Mouse (Mus musculus) liver, adult 2 months (tissue): ENCODE results near the gene Timp3. TPM values are rescaled to one million over a fixed set of nuclear protein-coding genes. Genes with fewer than 3 reads are reported as not detected.

Source experiments
- DNase-seq: peaks from one replicate; pipeline ENCODE4 v3.0.0-alpha.2; 2011; ENCODE audit warnings: low read depth, low spot score; ENCODE audit errors: extremely low read depth
- H3K27ac ChIP-seq: fragments of 200-500 bp; replicated peaks from 2 replicates; pipeline ENCODE4 v1.5.1; 2012; ENCODE audit warnings: low read depth, mild to moderate bottlenecking, control low read depth, inconsistent platforms, low read length; ENCODE audit not compliant: insufficient read depth
- H3K27me3 ChIP-seq: fragments of 200-500 bp; 2 replicates; pipeline ENCODE4 v1.6.1; 2012; ENCODE audit warnings: mild to moderate bottlenecking, moderate library complexity, low read length, inconsistent platforms; ENCODE audit not compliant: control insufficient read depth, insufficient read depth
- H3K36me3 ChIP-seq: fragments of 200-500 bp; 2 replicates; pipeline ENCODE4 v1.6.1; 2012; ENCODE audit warnings: low read length, inconsistent platforms; ENCODE audit not compliant: control insufficient read depth, insufficient read depth
- H3K4me1 ChIP-seq: fragments of 200-500 bp; 2 replicates; pipeline ENCODE4 v1.6.1; 2011; ENCODE audit warnings: low read length; ENCODE audit not compliant: control insufficient read depth, insufficient read depth
- H3K4me3 ChIP-seq: fragments of 200-500 bp; 2 replicates; pipeline ENCODE4 v1.5.1; 2011; ENCODE audit warnings: low read depth, mild to moderate bottlenecking, control low read depth, low read length, moderate library complexity; ENCODE audit not compliant: insufficient read depth
- H3K79me2 ChIP-seq: fragments of 200-500 bp; 2 replicates; pipeline ENCODE4 v1.6.1; 2012; ENCODE audit warnings: inconsistent platforms, mild to moderate bottlenecking, low read length, moderate library complexity; ENCODE audit not compliant: control insufficient read depth, insufficient read depth
- H3K9ac ChIP-seq: fragments of 200-500 bp; 2 replicates; pipeline ENCODE4 v1.6.1; 2012; ENCODE audit warnings: low read depth, mild to moderate bottlenecking, control low read depth, inconsistent platforms, low read length
- CTCF ChIP-seq: fragments of 200-500 bp; IDR thresholded peaks from 2 replicates; pipeline ENCODE4 v1.5.1; 2011; ENCODE audit warnings: low read depth, low read length, control low read depth
- POLR2A ChIP-seq: fragments of 200-500 bp; IDR thresholded peaks from 2 replicates; pipeline ENCODE4 v1.6.1; 2011; ENCODE audit warnings: low read length, control low read depth; ENCODE audit not compliant: insufficient read depth; ENCODE audit errors: extremely low read depth
- WGBS: fragments of 180-500 bp; shearing (Covaris S2); methylation state at CpG from one replicate; pipeline ENCODE4 v1.1.7; 2018; 5-methylcytosine and 5-hydroxymethylcytosine counted together
- polyA plus RNA-seq: library from polyadenylated mRNA; depleted of rRNA; stranded (reverse); fragments of >200 nt; gene quantifications from 2 replicates; pipeline ENCODE4 v1.2.3, GENCODE M21; 2012
- total RNA-seq: library from RNA; depleted of rRNA; stranded (reverse); fragments of >200 nt; gene quantifications from 2 replicates; pipeline ENCODE4 v1.2.3, GENCODE M21; 2014

The Timp3 gene
- total and polyA plus RNA-seq, 2 experiments, result 5.2 to 12.8 TPM

DNA sequence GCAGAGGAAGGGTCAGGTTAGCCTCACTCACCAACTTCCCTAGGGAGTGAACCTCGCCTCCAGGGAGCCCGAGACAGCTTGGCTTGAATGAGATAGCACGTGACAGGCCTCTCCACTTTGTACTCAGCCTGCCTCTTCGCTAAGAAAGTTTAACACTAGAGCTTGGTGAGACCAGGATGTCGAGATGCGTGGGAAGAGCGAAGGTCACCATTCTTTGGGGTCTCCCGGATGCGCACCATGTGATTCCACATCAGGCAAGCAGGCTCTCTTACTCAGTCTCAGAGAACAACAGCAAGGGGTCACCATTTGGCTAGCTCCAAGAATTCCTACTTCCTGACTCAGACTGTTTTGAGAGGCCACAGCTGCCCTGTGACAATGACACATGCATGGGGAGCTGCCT lies 35.6 kb upstream of the Timp3 start:
- 85% methylated on average over 9 of the region's 9 CpGs for WGBS
- Histone ChIP-seq H3K9ac (no peak overlapping the region), H3K4me1 (no peaks in the 10 kb centered on the region), H3K27me3 (no peaks in the 10 kb centered on the region), H3K79me2 (no peaks in the 10 kb centered on the region), H3K4me3 (no peak overlapping the region), H3K27ac (no peak overlapping the region), H3K36me3 (no peaks in the 10 kb centered on the region)
- TF ChIP-seq CTCF (no peak), POLR2A (no peak)
- no peak for DNase-seq

DNA sequence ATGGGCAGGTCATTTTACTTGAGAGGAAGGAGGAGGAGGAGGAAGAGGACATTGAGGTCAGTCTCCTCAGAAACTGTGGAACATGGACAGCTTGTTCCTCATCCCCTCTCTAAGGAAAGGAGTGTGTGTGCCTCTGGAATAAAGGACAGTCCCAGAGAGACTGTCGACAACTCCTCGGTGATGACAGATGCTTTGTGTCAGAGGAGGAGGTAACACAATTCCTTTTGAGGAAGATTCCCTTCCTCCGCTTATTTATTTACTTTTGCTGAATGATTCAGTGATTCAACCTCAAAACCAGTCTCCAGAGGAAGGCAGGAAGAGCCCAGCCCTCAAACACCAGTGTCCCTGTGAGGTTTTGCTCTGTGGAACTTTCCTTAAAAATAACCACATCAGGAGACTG lies 29.9 kb upstream of the Timp3 start:
- 56% methylated on average over 3 of the region's 3 CpGs for WGBS
- no peak overlapping the region for H3K27ac ChIP-seq
- H3K4me3 ChIP-seq, result no peak overlapping the region
- H3K79me2 ChIP-seq, result no peaks in the 10 kb centered on the region
- peak; percentile 15 for DNase-seq
- H3K27me3 ChIP-seq, result no peaks in the 10 kb centered on the region
- H3K4me1 ChIP-seq, result peaks cover 2% of the 10 kb centered on the region; the same call in 1 of the 2 replicates
- no peak overlapping the region for H3K9ac ChIP-seq
- no peaks in the 10 kb centered on the region for H3K36me3 ChIP-seq
- TF ChIP-seq CTCF, result no peak
- TF ChIP-seq POLR2A, result no peak

DNA sequence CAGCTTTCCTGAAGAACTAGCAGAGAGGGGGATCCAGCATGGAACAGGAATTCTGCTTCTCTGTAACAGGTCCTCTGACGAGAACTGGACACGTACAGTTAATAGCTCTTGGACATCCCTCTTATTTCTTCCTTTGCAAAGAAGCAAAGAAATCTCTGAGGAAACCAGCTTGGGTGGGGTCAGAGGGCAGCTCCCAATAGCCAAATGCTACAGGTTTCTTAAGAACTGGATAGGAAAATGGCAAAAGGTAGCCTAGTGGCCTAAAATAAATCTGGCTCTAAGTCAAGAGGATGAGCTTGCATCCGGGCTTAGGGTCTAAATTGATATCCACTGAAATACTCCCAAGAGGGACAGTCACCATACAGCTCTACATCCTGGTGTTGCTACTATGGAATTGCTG lies 27.3 kb upstream of the Timp3 start:
- H3K27ac ChIP-seq, result peak overlapping the region; percentile 54

DNA sequence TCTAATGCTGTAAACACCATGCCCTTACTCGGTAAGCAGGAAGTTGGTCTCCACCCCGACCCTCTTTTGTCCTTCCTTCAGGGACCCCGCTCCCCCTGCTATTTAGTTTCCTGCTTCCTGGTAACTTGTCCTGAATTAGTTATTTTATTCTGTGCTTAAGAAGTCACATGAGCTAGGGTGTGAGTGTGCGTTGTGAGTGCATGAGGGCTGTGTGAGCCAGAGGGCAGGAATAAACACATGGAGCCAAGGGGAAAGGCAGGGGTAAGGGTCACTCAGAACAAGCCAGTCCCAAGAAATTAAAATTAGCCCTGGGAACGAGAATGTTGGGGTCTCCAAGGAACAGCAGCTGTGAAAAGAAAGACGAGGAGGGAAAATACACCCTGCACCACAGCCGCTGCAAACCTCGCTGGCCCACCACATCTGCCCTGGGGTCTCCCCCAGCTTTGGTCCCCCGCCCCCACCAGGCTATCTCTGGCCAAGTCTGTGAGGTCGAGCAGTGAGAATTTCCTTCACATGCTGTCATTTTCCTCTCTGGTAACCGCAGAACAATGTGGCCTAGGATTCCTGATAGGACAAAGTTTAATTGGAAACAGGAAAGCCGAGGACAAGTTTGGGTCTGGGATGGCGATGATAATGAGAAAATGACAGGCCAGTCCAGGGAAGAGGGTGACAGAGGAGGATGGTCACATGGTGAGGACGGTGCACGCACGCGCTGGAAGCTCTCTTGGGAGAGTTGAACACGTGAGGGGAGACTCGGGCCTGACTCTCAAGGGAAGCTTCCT lies 26.6 kb upstream of the Timp3 start:
- no peak overlapping the region for H3K4me3 ChIP-seq
- no peaks in the 10 kb centered on the region for H3K27me3 ChIP-seq
- H3K36me3 ChIP-seq, result no peaks in the 10 kb centered on the region
- WGBS, result 65% methylated on average over 19 of the region's 19 CpGs
- TF ChIP-seq CTCF, result no peak
- no peak for TF ChIP-seq POLR2A
- no peaks in the 10 kb centered on the region for H3K79me2 ChIP-seq
- peaks cover 2% of the 10 kb centered on the region; the same call in 1 of the 2 replicates for H3K4me1 ChIP-seq
- peak overlapping the region; percentile 87 for H3K27ac ChIP-seq
- no peak overlapping the region for H3K9ac ChIP-seq
- peak; percentile 49 for DNase-seq

More for the DNA sequence above, 27.3 kb upstream of the Timp3 start:
- TF ChIP-seq CTCF (no peak), POLR2A (no peak)
- DNase-seq, result no peak
- WGBS, result 88% methylated on average over 3 of the region's 3 CpGs
- Histone ChIP-seq H3K4me1 (peaks cover 2% of the 10 kb centered on the region; the same call in 1 of the 2 replicates), H3K36me3 (no peaks in the 10 kb centered on the region), H3K4me3 (no peak overlapping the region), H3K79me2 (no peaks in the 10 kb centered on the region), H3K9ac (no peak overlapping the region), H3K27me3 (no peaks in the 10 kb centered on the region)

DNA sequence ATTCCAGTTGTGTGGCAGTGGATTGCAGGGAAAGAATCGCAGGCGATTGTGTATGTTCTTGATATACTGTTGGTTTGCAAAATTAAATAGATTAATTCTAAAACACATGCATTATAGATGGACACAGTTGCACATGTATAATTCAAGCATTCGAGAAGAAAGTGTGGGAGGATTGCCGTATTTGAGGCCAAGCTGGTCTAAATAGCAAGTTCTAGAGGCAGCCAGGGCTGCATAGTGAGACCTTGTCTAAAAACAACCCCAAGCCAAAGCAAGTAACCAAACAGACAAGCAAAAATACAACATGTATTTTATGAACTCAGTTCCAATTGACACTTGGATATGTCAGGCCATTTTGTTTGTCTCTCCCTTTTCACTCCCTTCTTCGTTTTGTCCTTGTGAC lies 24.6 kb upstream of the Timp3 start:
- Histone ChIP-seq H3K27me3 (no peaks in the 10 kb centered on the region), H3K27ac (no peak overlapping the region), H3K36me3 (no peaks in the 10 kb centered on the region), H3K4me1 (peaks cover 2% of the 10 kb centered on the region; the same call in 1 of the 2 replicates), H3K79me2 (no peaks in the 10 kb centered on the region), H3K9ac (no peak overlapping the region), H3K4me3 (no peak overlapping the region)
- no peak for TF ChIP-seq POLR2A
- no peak for TF ChIP-seq CTCF
- DNase-seq, result no peak
- 91% methylated on average over 5 of the region's 5 CpGs for WGBS

DNA sequence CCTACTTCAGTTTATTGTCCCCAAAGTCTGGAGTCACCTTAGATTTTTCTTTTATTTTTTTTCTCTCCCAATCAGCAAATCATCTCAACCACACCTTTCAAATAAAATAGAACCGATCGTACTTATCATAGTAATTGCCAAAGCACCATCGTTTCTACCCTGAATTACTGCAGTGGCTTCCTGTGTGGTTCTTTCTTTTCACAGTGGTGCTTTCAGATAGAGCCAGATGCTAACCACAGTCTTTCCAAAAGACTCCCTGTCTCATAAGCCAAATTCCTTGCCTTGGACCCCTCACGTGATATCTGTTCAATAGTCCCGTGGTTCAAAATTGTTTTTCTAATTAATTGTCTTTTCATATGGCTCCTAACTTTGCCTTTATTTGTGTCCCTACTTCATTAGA lies 22.8 kb upstream of the Timp3 start:
- H3K4me1 ChIP-seq, result peaks cover 2% of the 10 kb centered on the region; the same call in 1 of the 2 replicates
- DNase-seq, result no peak
- H3K9ac ChIP-seq, result no peak overlapping the region
- no peaks in the 10 kb centered on the region for H3K36me3 ChIP-seq
- 86% methylated on average over 5 of the region's 5 CpGs for WGBS
- H3K27ac ChIP-seq, result no peak overlapping the region
- no peaks in the 10 kb centered on the region for H3K79me2 ChIP-seq
- TF ChIP-seq CTCF (no peak), POLR2A (no peak)
- H3K27me3 ChIP-seq, result no peaks in the 10 kb centered on the region
- H3K4me3 ChIP-seq, result no peak overlapping the region
